Mouse (Mus musculus) CH12.LX (cell line): Measurements from ENCODE around the gene Ptch2. TPM values are rescaled to one million over a fixed set of nuclear protein-coding genes. Genes with fewer than 3 reads are reported as not detected.
A peak's percentile ranks its signal among the peaks of the same experiment; 100 is the strongest.

Source experiments
- DNase-seq: peaks from one replicate; pipeline ENCODE4 v3.0.0-alpha.2; 2013; ENCODE audit errors: extremely low read depth
- H3K27ac ChIP-seq: 2 replicates; pipeline ENCODE4 v1.5.1; 2012; ENCODE audit warnings: low read depth, mild to moderate bottlenecking, control low read depth, moderate library complexity; ENCODE audit not compliant: insufficient read depth
- H3K27me3 ChIP-seq: replicated peaks from 2 replicates; pipeline ENCODE3; 2012; ENCODE audit warnings: inconsistent platforms
- H3K36me3 ChIP-seq, 2 experiments: replicated peaks in 1 of 2; 2 replicates each; pipeline versions ENCODE3 to v1.6.1; 2012; ENCODE audit warnings: inconsistent platforms in 1 of 2, low read length in 1 of 2, mild to moderate bottlenecking in 1 of 2, mixed read lengths in 1 of 2, moderate library complexity in 1 of 2; ENCODE audit not compliant: control insufficient read depth in 1 of 2, insufficient read depth in 1 of 2
- H3K4me1 ChIP-seq, 2 experiments: 2 replicates each; pipeline ENCODE4 v1.6.1; 2012; ENCODE audit warnings: inconsistent platforms in 1 of 2, moderate library complexity in 1 of 2; ENCODE audit not compliant: insufficient read depth in 2 of 2, control insufficient read depth in 1 of 2
- H3K4me2 ChIP-seq: 2 replicates; pipeline ENCODE4 v1.6.1; 2012; ENCODE audit warnings: low read depth, mild to moderate bottlenecking, control low read depth; ENCODE audit not compliant: poor library complexity, insufficient read depth, severe bottlenecking
- H3K4me3 ChIP-seq, 3 experiments: fragments of 150-350 bp in 1 of 3; sonication (generic) in 1 of 3; replicated peaks in 1 of 3; 2 replicates each; pipeline versions ENCODE3 to v1.5.1; 2011 to 2012; ENCODE audit warnings: low read depth in 2 of 3, low read length in 2 of 3, mild to moderate bottlenecking in 2 of 3, moderate library complexity in 2 of 3, control low read depth in 1 of 3, improper control_type of control experiment in 1 of 3, inconsistent platforms in 1 of 3, mixed read lengths in 1 of 3; ENCODE audit not compliant: poor library complexity in 1 of 3
- H3K79me2 ChIP-seq: replicated peaks from 2 replicates; pipeline ENCODE4 v1.6.1; 2012; ENCODE audit warnings: mild to moderate bottlenecking, moderate library complexity; ENCODE audit not compliant: control insufficient read depth, poor library complexity, insufficient read depth, severe bottlenecking; ENCODE audit errors: extremely low read depth
- H3K9ac ChIP-seq: 2 replicates; pipeline ENCODE4 v1.6.1; 2012; ENCODE audit warnings: low read depth, mild to moderate bottlenecking, control low read depth, moderate library complexity; ENCODE audit not compliant: insufficient read depth
- H3K9me3 ChIP-seq: replicated peaks from 2 replicates; pipeline ENCODE3; 2012; ENCODE audit warnings: low read length, inconsistent platforms, mixed read lengths
- BHLHE40 ChIP-seq: IDR thresholded peaks from 2 replicates; pipeline ENCODE4 v1.6.1; 2011; ENCODE audit warnings: mild to moderate bottlenecking, low read depth, low read length, improper control_type of control experiment
- CHD1 ChIP-seq: IDR thresholded peaks from 2 replicates; pipeline ENCODE4 v1.6.1; 2012; ENCODE audit warnings: low read depth, low read length, improper control_type of control experiment, inconsistent platforms
- CHD2 ChIP-seq: IDR thresholded peaks from 2 replicates; pipeline ENCODE4 v1.6.1; 2011; ENCODE audit warnings: low read length, improper control_type of control experiment
- CTCF ChIP-seq, 2 experiments: IDR thresholded peaks in 1 of 2; conservative IDR thresholded peaks in 1 of 2; 2 replicates each; pipeline ENCODE4 v1.5.1; 2011 to 2012; ENCODE audit warnings: low read depth in 2 of 2, low read length in 2 of 2, improper control_type of control experiment in 1 of 2, inconsistent platforms in 1 of 2, mild to moderate bottlenecking in 1 of 2, moderate library complexity in 1 of 2
- ELF1 ChIP-seq: IDR thresholded peaks from 2 replicates; pipeline ENCODE4 v1.6.1; 2014; ENCODE audit warnings: low read depth, mild to moderate bottlenecking, inconsistent platforms, low read length, improper control_type of control experiment
- GABPA ChIP-seq: IDR thresholded peaks from 2 replicates; pipeline ENCODE4 v1.6.1; 2012; ENCODE audit warnings: low read depth, low read length, improper control_type of control experiment, inconsistent platforms; ENCODE audit not compliant: insufficient replicate concordance
- HCFC1 ChIP-seq: IDR thresholded peaks from 2 replicates; pipeline ENCODE4 v1.6.1; 2012; ENCODE audit warnings: low read depth, mild to moderate bottlenecking, inconsistent platforms, low read length, improper control_type of control experiment
- JUN ChIP-seq: IDR thresholded peaks from 2 replicates; pipeline ENCODE4 v1.6.1; 2011; ENCODE audit warnings: low read depth, mild to moderate bottlenecking, low read length, improper control_type of control experiment, moderate library complexity; ENCODE audit not compliant: insufficient read depth
- JUND ChIP-seq: conservative IDR thresholded peaks from 2 replicates; pipeline ENCODE4 v1.6.1; 2011; ENCODE audit warnings: low read depth, low read length, improper control_type of control experiment
- KAT2A ChIP-seq: IDR thresholded peaks from 2 replicates; pipeline ENCODE4 v1.6.1; 2012; ENCODE audit warnings: low read length, improper control_type of control experiment, inconsistent platforms; ENCODE audit not compliant: insufficient replicate concordance
- MAX ChIP-seq: IDR thresholded peaks from 2 replicates; pipeline ENCODE4 v1.6.1; 2011; ENCODE audit warnings: low read length, improper control_type of control experiment
- MAZ ChIP-seq: IDR thresholded peaks from 2 replicates; pipeline ENCODE4 v1.6.1; 2012; ENCODE audit warnings: low read depth, mild to moderate bottlenecking, inconsistent platforms, low read length, improper control_type of control experiment, moderate library complexity
- MEF2A ChIP-seq: IDR thresholded peaks from 2 replicates; pipeline ENCODE4 v1.6.1; 2014; ENCODE audit warnings: low read depth, mild to moderate bottlenecking, inconsistent platforms, low read length, improper control_type of control experiment, borderline replicate concordance
- MXI1 ChIP-seq: IDR thresholded peaks from 2 replicates; pipeline ENCODE4 v1.6.1; 2011; ENCODE audit warnings: mild to moderate bottlenecking, low read depth, low read length, improper control_type of control experiment
- MYC ChIP-seq: IDR thresholded peaks from 2 replicates; pipeline ENCODE4 v1.6.1; 2011; ENCODE audit warnings: low read depth, mild to moderate bottlenecking, improper control_type of control experiment, low read length
- NELFE ChIP-seq: IDR thresholded peaks from 2 replicates; pipeline ENCODE4 v1.6.1; 2011; ENCODE audit warnings: low read depth, low read length, improper control_type of control experiment
- NRF1 ChIP-seq: IDR thresholded peaks from 2 replicates; pipeline ENCODE4 v1.6.1; 2014; ENCODE audit warnings: low read depth, mild to moderate bottlenecking, inconsistent platforms, low read length, improper control_type of control experiment, moderate library complexity
- POLR2A ChIP-seq: IDR thresholded peaks from 2 replicates; pipeline ENCODE4 v1.6.1; 2011; ENCODE audit warnings: low read depth, mild to moderate bottlenecking, improper control_type of control experiment, low read length
- POLR2AphosphoS2 ChIP-seq: IDR thresholded peaks from 2 replicates; pipeline ENCODE4 v1.6.1; 2011; ENCODE audit warnings: low read depth, low read length, improper control_type of control experiment
- RAD21 ChIP-seq: IDR thresholded peaks from 2 replicates; pipeline ENCODE4 v1.6.1; 2011; ENCODE audit warnings: low read depth, mild to moderate bottlenecking, low read length, improper control_type of control experiment, moderate library complexity
- SIN3A ChIP-seq: IDR thresholded peaks from 2 replicates; pipeline ENCODE4 v1.6.1; 2012; ENCODE audit warnings: low read length, improper control_type of control experiment, inconsistent platforms
- SMC3 ChIP-seq: IDR thresholded peaks from 2 replicates; pipeline ENCODE4 v1.6.1; 2011; ENCODE audit warnings: low read depth, low read length, improper control_type of control experiment
- TBP ChIP-seq: conservative IDR thresholded peaks from 2 replicates; pipeline ENCODE4 v1.6.1; 2011; ENCODE audit warnings: low read depth, low read length, improper control_type of control experiment
- TCF12 ChIP-seq: IDR thresholded peaks from 2 replicates; pipeline ENCODE4 v1.6.1; 2014; ENCODE audit warnings: low read depth, mild to moderate bottlenecking, inconsistent platforms, low read length, improper control_type of control experiment
- USF1 ChIP-seq: IDR thresholded peaks from 2 replicates; pipeline ENCODE4 v1.6.1; 2014; ENCODE audit warnings: low read depth, mild to moderate bottlenecking, inconsistent platforms, low read length, improper control_type of control experiment
- USF2 ChIP-seq: conservative IDR thresholded peaks from 2 replicates; pipeline ENCODE4 v1.6.1; 2011; ENCODE audit warnings: low read depth, low read length, improper control_type of control experiment
- ZC3H11A ChIP-seq: IDR thresholded peaks from 2 replicates; pipeline ENCODE4 v1.6.1; 2012; ENCODE audit warnings: low read depth, mild to moderate bottlenecking, inconsistent platforms, low read length, improper control_type of control experiment
- ZKSCAN1 ChIP-seq: IDR thresholded peaks from 2 replicates; pipeline ENCODE4 v1.6.1; 2012; ENCODE audit warnings: low read depth, inconsistent platforms, low read length, improper control_type of control experiment, borderline replicate concordance
- ZMIZ1 ChIP-seq: IDR thresholded peaks from 2 replicates; pipeline ENCODE4 v1.6.1; 2012; ENCODE audit warnings: low read depth, mild to moderate bottlenecking, inconsistent platforms, low read length, improper control_type of control experiment
- ZNF384 ChIP-seq: IDR thresholded peaks from 2 replicates; pipeline ENCODE4 v1.6.1; 2012; ENCODE audit warnings: low read depth, low read length, improper control_type of control experiment, inconsistent platforms
- dilution Hi-C: fragments of 300-500 bp; cut with MboI; formaldehyde crosslinking; loops from 2 replicates; pipeline ENCODE4 v1.14.3; 2020; ENCODE audit warnings: low sequenced_read_pairs; ENCODE audit not compliant: extremely low pct_unique_long_range_greater_than_20kb, extremely low pct_ligation_motif_present
- in situ Hi-C: fragments of 300-500 bp; cut with MboI; formaldehyde crosslinking; loops from 3 replicates; pipeline ENCODE4 v1.14.3; 2019; ENCODE audit warnings: low sequenced_read_pairs, low pct_ligation_motif_present, low pct_unique_long_range_greater_than_20kb, mixed read lengths
- polyA plus RNA-seq: library from polyadenylated mRNA; unstranded; fragments of >175 nt; gene quantifications from 2 replicates; pipeline ENCODE4 v1.2.1, GENCODE M21; 2012; ENCODE audit warnings: low read depth; ENCODE audit not compliant: insufficient read length
- total RNA-seq, 2 experiments: library from RNA; depleted of rRNA; stranded (reverse); fragments of 300-350 nt in 1 of 2; fragments of >200 nt in 1 of 2; gene quantifications; 2 replicates each; pipeline ENCODE4 v1.2.3; 2012 to 2014

The Ptch2 gene
- total and polyA plus RNA-seq, 3 experiments, result 0.21 to 0.79 TPM; not detected in 1

DNA sequence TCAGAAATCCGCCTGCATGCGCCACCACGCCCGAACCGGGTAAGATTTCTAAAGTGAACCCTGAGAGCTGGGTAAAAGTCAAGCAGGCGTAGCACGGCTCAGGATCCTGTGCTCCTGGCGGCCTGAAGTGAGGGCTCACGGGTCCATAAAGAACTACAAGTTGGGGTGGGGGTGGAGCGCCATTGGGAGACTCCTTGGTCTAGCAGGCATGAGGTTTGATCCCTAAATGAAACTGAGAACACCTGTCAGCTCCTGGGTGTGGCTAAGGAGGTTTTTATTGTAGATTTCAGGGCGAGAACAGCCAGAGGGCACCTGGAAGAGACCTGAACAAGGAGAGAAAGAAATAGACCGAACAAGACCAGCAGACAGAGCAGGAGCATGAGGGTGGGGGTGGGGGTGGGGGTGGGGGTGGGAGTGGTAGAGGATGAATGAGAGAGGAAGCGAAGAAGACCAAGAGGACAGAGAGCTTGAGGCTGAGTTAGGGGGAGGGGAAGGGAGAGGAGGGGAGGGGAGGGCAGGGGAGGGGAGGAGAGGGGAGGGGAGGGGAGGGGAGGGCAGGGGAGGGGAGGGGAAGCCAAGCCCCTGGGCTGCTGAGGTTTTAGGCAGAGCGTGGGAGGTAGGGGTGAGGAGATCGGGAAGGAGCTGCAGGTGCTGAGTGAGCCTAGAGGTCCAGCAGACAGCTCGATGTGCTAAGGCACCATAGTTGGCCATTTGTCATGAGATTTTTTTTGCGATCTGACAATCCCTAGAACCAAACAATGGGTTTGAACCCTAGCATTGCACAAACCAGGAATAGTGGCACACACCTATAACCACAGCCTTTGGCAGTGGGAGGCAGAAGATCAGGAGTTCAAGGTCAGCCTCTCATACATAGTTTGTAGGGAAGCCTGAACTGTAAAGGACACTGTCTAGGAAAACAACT lies 42.7 kb downstream of the Ptch2 start:
- Histone ChIP-seq H3K79me2 (peaks cover under 1% of the 10 kb centered on the region), H3K27ac (peak overlapping the region; percentile 16), H3K9ac (no peak overlapping the region), H3K4me3 (no peak overlapping the region), H3K4me2 (peak overlapping the region; percentile 55; the same call in 1 of the 2 replicates), H3K36me3 (no peaks in the 10 kb centered on the region), H3K4me1 (peaks cover 16 to 41% of the 10 kb centered on the region in 2 experiments), H3K27me3 (no peaks in the 10 kb centered on the region), H3K9me3 (no peaks in the 10 kb centered on the region)
- dilution Hi-C loops (no loop called here), in situ Hi-C loops (loop anchor here (5.0 kb wide), 2 partner anchors 36 to 316 kb away; partner anchors contain the start of gene Hpdl)
- TF ChIP-seq KAT2A (no peak), CTCF (conservative IDR thresholded peaks at IDR 0.05 in 1 of 2, IDR thresholded peaks at IDR 0.05 in 1 of 2; ENCODE audit: low read depth in 2 of 2, low read length in 2 of 2) (no peak), TCF12 (no peak), MAX (no peak), NELFE (no peak), GABPA (no peak), CHD2 (no peak), MXI1 (no peak)
- no peak for DNase-seq

- dilution Hi-C loops (no loop called here), in situ Hi-C loops (loop anchor here (5.0 kb wide), 2 partner anchors 37 to 317 kb away; partner anchors contain the start of gene Hpdl)
- Histone ChIP-seq H3K4me3 (no peak overlapping the region), H3K4me1 (peaks cover 16 to 39% of the 10 kb centered on the region in 2 experiments), H3K27ac (peak overlapping the region; percentile 16), H3K9me3 (no peaks in the 10 kb centered on the region), H3K27me3 (no peaks in the 10 kb centered on the region), H3K36me3 (no peaks in the 10 kb centered on the region), H3K9ac (no peak overlapping the region), H3K79me2 (no peaks in the 10 kb centered on the region), H3K4me2 (peak overlapping the region; percentile 55; the same call in 1 of the 2 replicates)
- DNase-seq, result peak; percentile 74
- TF ChIP-seq NRF1 (no peak), SIN3A (peak; percentile 92), RAD21 (peak; percentile 83), ZNF384 (peak; percentile 64; the same call in 1 of the 2 replicates), MYC (peak; percentile 100), ZKSCAN1 (no peak), POLR2A (peak; percentile 40; the same call in 1 of the 2 replicates), TBP (0 out of 2 replicates have a peak, but pooled peaks have one; percentile 20), JUND (0 out of 2 replicates have a peak, but pooled peaks have one; percentile 36), MEF2A (peak; percentile 32; the same call in 1 of the 2 replicates), JUN (no peak), BHLHE40 (no peak), CHD1 (no peak), MXI1 (peak; percentile 97), TCF12 (0 out of 2 replicates have a peak, but pooled peaks have one; percentile 35), ZMIZ1 (no peak), MAZ (peak; percentile 56; the same call in 1 of the 2 replicates), CTCF (conservative IDR thresholded peaks at IDR 0.05 in 1 of 2, IDR thresholded peaks at IDR 0.05 in 1 of 2; ENCODE audit: low read depth in 2 of 2, low read length in 2 of 2) (peak; percentile 79 to 97), CHD2 (peak; percentile 42; the same call in 1 of the 2 replicates), ELF1 (no peak), POLR2AphosphoS2 (no peak), ZC3H11A (peak; percentile 52), USF2 (peak; percentile 74), MAX (peak; percentile 99), USF1 (peak; percentile 83), HCFC1 (peak; percentile 43), SMC3 (peak; percentile 84)
Observed at GRCm38 (mm10) chr4:117139217-117139612, 43.3 kb downstream of the Ptch2 start.
